Mouse (Mus musculus): ENCODE measurements at regions not wholly inside any gene's neighbourhood (a gene's known extent, or its start where the extent isn't known, plus 50 kb on each side); places are given as distances from the start of the nearest gene placed in this dataset.
A peak's percentile ranks its signal among the peaks of the same experiment; 100 is the strongest.
"Not testable (repeated sequence)": the region's sequence is repeated elsewhere in the genome, so short reads cannot be mapped to it uniquely, and the experiment has no call there.

- no peak for DNase-seq (ENCODE audit: low spot score)
These were observed 57.9 kb downstream of the Llph start for GRCm38 (mm10) chr10:120284785-120285184.

GRCm38 (mm10) chr10:120291912-120292311 is 65.0 kb downstream of the Llph start:
- no peak for DNase-seq (ENCODE audit: low spot score)

- not testable (repeated sequence) for DNase-seq (ENCODE audit: low spot score)
These were observed 66.5 kb downstream of the Llph start for GRCm38 (mm10) chr10:120293381-120293780.

GRCm38 (mm10) chr10:120294487-120294886 is 67.6 kb downstream of the Llph start:
- DNase-seq (ENCODE audit: low spot score) = no peak

GRCm38 (mm10) chr10:120297311-120297710 is 70.4 kb downstream of the Llph start:
- no peak for DNase-seq (ENCODE audit: low spot score)

- peak; percentile 31 for DNase-seq (ENCODE audit: low spot score)
These were observed 71.5 kb downstream of the Llph start for GRCm38 (mm10) chr10:120298293-120298927.

GRCm38 (mm10) chr10:120306010-120306409 is 79.1 kb downstream of the Llph start:
- DNase-seq (ENCODE audit: low spot score) = no peak

- no peak for DNase-seq (ENCODE audit: low spot score)
These were observed 81.8 kb downstream of the Llph start for GRCm38 (mm10) chr10:120308681-120309080.
